Mouse (Mus musculus) CD4-positive, CD25-positive, alpha-beta regulatory T cell, adult 4 months (primary cell): ENCODE data around the gene Mex3d. TPM values are rescaled to one million over a fixed set of nuclear protein-coding genes. Genes with fewer than 3 reads are reported as not detected.
A peak's percentile ranks its signal among the peaks of the same experiment; 100 is the strongest.
"Not testable (repeated sequence)": the region's sequence is repeated elsewhere in the genome, so short reads cannot be mapped to it uniquely, and the experiment has no call there.

ENCODE experiments used
- ATAC-seq: one replicate; pipeline ENCODE4 v1.8.0; 2017
- polyA plus RNA-seq, 2 experiments: library from polyadenylated mRNA; unstranded; fragments of 100-300 nt; shearing (Covaris generic); gene quantifications; one replicate each; pipeline ENCODE4 v1.2.1; 2017

The Mex3d gene
- polyA plus RNA-seq, 2 experiments from 2014 or later: 1.3 TPM; not detected in 1

DNA sequence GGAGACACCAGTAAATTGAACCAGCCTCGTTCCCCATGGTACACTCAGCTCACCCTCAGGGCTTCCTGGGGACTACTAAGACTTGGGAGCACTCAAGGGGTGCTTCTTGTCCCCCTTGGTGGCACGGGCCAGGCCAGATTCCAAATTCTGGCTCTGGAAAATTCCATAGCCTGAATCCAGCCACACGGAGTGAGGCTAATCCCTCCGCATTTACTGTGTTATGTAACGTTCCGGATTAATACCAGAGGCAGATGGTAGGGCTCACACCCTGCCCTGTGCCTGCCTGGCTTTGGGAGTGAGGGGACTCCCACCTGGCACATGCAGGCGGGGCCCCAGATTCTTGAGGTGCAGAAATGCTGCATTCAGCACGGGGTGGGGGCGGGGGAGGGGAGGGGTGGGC is 32.0 kb downstream of the Mex3d start:
- no peak for ATAC-seq

DNA sequence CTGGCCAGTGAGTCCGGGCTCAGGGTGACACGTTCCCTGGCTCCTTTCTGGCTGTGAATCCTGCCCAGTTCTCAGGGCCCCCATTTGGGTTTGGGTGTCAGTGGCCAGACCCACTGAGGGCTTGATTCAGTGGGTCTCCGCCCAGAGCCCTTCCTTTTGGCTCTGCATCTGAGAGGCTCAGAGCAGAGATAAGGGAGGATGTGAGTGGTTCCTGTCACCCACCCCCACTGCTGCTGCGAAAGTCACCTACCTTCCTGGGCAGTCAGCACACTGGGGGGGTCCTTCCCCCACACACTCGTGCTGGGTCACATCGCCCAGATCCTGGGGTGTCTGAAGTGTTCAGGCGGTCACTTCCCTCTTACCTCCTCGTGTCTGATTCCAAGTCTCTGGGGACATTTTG is 34.7 kb downstream of the Mex3d start:
- ATAC-seq: no peak

DNA sequence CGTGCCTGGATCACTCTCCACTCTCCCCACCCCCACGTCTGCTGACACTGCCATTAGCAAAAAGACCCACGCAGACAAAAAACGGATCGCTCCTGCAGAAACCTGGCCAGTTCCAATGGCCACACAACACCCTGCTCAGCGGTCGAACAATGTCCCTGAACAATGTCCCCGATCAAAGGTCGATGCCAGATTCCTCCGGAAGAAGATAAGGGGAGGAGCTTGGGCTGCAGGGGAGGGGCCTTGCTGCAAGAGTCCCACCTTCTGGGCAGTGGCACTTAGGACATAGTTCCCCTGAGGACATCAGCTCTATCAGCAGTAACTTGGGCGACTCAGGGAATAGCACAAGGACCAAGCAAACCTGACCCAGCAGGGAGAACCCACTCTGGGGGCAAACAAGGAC is 35.6 kb downstream of the Mex3d start:
- ATAC-seq: no peak

DNA sequence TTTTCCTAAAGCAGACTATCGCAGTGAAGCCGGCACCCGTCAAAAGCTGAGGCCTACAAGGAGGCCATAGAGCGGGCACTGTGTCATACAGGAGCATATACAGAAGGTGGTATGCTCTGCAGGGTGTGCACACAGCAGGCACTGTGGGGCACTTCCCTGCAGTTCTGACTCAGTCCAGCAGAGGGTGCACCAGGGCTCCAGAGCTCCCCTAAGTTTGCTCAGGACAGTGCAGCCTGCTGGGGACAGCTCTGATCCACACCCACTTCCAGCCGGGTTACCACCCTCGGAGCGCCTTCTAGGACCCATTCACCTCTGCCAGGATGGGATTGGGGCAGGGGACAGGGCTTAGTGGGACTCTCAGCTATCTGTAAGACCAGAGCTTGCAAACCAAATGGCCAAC is 37.2 kb downstream of the Mex3d start:
- ATAC-seq: peak; percentile 78

GRCm38 (mm10) chr10:80348981-80349380 is 38.5 kb downstream of the Mex3d start:
- no peak for ATAC-seq

DNA sequence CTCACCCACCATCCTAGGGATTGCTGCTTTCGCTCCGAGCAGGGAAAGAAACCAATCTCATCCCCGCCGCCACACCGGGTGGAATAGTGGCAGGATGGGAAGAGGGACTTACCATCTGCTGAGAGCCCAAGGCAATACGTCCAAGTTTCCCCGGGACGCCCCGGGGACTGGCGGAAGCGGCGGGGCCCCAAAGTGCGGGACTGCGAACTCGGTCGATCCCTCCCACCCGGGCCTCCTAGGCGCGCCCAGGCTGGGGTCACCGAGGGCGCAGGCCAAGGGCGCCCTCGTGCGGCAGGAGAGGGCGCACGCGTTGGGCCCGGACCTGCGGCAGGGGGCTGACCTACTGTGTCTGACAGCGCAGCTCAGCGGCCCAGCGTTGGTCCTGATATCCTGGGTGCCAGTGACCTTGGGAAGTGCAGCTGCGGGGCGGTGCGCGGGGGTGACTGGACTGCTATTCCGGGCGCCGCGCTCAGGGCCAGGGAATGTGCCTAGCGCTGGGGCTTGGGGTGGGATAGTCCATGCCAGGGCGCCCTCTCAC is 39.1 kb downstream of the Mex3d start, which contains the start of gene Adamtsl5:
Gene Adamtsl5 (minus strand): TSS at position 169 of the 538 bp plus-strand sequence.
- peak; percentile 67 for ATAC-seq

- no peak for ATAC-seq
Measured at GRCm38 (mm10) chr10:80347514-80347967, 39.9 kb downstream of the Mex3d start.

GRCm38 (mm10) chr10:80345929-80346328 is 41.5 kb downstream of the Mex3d start:
- not testable (repeated sequence) for ATAC-seq

- no peak for ATAC-seq
Measured at GRCm38 (mm10) chr10:80345122-80345521, 42.3 kb downstream of the Mex3d start.

DNA sequence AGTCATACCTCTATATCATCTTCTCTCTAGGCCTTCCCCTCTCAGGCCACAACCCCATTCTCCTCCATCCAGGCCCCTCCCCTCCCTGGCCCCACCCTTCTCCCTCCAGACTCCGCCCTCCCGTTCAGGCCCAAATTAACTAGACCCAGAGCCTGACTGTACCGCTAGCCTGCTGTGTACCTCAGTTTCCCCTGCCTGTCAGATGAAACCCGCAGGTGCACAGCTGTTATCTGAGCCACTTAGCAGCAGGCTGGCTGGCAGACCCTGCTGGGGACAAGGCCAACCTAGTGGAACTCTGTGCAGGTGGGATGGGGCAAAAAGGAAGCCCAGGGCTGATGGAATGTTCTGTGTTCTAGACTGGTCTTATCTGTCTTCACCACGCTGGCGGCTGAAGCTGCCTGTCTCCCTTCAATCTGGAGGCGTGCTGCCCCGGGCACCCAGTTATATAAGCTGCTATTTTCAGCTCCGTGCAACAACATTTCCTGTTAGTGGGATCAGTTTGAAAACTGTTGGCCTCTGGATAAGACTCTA is 43.3 kb downstream of the Mex3d start:
- ATAC-seq: no peak

DNA sequence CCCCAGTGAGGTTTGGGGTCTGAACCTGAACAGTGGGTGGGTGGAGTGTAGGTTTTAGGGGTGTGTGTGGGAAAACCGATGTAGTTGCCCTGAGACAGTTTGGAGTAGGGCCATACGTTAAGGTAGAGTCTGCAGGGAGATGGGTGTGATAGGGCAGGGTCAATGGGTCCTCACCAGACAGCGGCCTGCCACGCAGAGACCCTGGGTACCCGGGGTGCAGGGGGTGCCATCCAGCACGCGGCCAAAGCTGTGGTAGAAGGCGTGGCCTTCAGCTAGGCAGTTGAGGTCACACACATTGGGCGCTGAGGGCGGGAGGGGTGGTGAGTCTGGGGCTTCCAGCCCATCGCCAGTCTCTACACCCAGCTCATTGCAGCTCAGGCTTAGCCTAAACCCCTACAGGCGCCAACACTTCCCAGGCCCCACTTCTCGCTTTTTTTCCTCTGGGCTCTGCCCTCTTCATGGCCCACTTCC is 44.0 kb downstream of the Mex3d start:
- ATAC-seq: no peak

GRCm38 (mm10) chr10:80342749-80343424 is 44.6 kb downstream of the Mex3d start:
- peak; percentile 63 for ATAC-seq

DNA sequence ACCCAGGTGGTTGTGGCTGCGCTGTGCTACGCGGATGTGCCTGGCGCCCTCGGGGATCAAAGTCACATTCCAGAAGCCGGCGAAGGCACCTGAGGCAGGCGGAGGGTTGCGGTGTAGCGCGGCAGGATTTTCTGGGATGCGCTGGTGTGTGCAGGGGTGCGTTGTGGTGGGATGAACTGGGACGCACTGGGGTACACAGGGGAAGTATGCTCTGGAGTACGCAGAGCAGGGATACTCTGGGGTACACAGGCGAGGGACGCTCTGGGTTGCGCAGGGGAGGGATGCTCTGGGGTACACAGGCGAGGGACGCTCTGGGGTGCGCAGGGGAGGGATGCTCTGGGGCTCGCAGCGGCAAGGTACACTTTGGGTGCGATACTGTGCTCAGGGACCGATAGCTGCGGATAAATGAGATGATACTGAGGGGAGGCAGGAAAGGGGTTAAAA is 45.1 kb downstream of the Mex3d start:
- no peak for ATAC-seq

GRCm38 (mm10) chr10:80341491-80342304 is 45.8 kb downstream of the Mex3d start:
- no peak for ATAC-seq

GRCm38 (mm10) chr10:80341026-80341425 is 46.4 kb downstream of the Mex3d start:
- ATAC-seq: no peak

GRCm38 (mm10) chr10:80339941-80340750 is 47.3 kb downstream of the Mex3d start:
- ATAC-seq: peak; percentile 46

DNA sequence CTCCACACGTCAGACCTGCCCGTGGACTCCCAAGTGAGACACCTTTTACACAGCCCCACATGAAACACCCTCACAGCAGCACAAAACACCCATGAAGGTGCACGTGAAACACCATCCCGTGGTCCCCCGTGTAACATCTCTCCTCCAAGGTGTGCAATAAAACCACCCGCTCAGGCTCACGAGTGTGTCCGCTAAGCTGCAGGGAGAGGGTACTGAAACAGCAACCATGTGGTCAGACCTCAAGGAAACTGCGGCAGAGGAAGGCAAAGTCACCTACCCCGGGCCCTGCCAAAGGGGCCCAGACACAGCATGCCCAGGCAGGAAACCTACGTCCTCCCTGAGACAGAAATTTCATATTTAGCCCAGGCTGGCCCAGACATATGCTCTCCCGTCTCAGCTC is 51.2 kb downstream of the Mex3d start:
- no peak for ATAC-seq

GRCm38 (mm10) chr10:80332525-80332989 is 54.9 kb downstream of the Mex3d start:
- ATAC-seq: no peak

DNA sequence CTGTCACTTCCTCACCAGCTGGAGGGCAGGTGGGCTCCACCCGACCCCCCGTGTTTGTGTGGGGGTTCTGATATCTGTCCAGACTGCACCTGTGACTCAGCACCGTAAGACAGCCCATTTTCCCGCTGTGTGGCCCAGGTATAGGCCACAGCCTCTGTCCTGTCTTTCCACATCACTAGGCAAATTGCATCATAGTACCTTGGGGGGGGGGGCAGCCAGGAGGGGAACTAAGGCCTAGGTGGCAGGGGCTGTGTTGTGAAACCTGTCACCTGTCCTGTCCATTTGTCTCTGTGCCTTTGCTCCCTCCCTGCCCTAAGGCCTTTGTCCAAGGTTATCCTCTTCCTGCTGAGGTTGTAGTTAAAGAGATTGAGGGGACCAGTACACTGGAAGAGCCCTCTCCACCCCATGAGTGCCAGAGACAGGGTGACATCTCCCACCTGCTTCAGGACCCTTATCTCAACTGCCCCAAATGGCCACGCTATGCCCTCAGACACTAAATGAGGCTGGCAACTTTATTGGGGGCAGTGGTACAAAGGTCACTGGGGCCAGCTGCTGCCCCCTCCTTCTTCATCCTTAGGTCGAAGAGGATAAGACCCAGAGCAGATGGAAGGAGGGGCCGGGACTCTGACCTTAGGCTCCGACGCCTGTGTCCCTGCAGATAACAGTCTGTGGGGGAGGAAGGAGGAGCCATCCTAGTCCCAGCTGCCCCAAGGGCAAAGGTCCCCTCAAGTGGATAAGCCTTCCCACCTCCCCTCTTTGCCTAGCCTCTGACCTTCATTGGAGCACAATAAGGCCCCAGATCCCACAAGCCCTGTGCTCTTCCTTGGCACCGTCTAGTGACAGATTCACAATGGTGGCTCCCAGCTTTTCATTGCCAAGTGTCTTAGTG is 55.6 kb downstream of the Mex3d start:
- no peak for ATAC-seq

DNA sequence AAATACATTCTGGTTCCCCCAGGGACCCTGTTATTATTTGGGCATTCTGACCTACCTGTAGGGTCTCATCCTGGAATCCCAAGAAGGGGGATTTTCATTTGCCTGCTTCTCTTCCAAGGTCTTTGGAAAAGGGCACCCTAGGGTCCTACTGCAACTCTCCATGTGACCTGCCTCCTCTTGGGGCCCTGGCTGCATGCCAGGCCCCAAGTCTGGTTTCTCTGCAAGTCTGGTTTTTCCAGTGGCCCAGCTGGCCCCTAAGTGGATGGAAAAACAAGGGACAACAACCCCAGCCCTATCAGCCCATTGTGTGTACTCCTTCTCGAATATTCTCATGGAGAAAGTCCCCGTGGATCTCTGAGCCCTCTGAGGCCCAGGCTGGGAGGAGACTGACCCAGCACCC is 56.6 kb downstream of the Mex3d start:
- ATAC-seq: no peak
